Mouse (Mus musculus): ENCODE results near the gene Rora. TPM values are rescaled to one million over a fixed set of nuclear protein-coding genes. Genes with fewer than 3 reads are reported as not detected.

Rora gene
- total RNA-seq (2017), result 0.70 and 1.6 TPM in 2 replicates

DNA sequence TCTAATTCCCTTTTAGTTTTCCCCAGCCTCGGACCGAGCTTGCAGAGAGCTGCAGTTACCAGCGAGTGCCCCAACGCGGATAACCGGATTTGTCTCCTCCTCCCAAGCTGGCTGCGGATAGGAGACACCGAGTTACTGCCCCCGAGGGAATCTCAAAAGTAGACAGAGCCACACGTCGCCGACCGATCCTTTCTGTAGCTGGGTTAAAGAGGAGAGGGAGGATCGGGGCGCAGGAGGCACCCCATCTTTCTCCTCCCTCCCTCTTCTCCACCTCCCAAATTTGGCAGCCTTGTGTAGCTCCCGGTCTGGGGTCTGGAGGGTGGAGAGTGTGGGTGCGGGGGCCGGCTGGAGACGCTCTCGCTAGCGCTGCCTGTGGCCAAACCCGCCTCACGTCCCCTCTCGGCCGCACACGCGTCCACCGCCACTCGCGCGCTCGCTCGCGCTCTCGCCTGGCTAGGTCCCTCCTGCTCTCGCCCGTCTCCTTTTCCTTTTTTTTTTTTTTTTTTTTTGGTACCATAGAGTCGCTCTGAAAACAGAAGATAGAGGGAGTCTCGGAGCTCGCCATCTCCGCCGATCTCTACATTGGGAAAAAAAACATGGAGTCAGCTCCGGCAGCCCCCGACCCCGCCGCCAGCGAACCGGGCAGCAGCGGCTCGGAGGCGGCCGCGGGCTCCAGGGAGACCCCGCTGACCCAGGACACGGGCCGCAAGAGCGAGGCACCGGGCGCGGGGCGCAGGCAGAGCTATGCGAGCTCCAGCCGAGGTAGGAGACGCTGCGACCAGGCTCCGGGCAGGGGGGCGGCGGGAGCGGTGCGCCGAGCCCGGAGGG, at the start of gene Rora:
Rora (plus strand) TSS at position 576 of the 828 bp plus-strand sequence.
- ATAC-seq (ENCODE audit: extremely low read depth, insufficient number of reproducible peaks, low FRiP score, poor library complexity, severe bottlenecking), result no peak

DNA sequence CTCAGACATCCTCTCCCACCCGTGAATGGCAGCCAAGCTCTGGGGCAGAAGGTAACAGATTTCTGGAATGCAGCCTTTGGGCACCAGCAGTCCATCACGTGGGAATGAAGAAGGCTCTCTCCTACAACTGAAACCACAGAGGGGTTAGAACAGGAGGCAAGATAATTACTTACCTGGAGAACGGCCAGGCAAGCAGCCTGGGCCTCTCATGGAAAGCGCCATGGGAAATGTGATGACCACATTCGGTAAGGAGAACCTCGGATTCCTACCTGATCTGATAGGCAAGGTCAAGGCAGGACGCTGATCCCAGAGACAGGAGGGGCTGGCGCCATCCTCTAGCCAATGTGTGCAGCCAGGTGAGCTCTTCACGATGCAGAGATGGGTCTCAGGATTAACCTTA, 39.6 kb upstream of the Rora start:
- no peak for ATAC-seq (ENCODE audit: extremely low read depth, insufficient number of reproducible peaks, low FRiP score, poor library complexity, severe bottlenecking)

DNA sequence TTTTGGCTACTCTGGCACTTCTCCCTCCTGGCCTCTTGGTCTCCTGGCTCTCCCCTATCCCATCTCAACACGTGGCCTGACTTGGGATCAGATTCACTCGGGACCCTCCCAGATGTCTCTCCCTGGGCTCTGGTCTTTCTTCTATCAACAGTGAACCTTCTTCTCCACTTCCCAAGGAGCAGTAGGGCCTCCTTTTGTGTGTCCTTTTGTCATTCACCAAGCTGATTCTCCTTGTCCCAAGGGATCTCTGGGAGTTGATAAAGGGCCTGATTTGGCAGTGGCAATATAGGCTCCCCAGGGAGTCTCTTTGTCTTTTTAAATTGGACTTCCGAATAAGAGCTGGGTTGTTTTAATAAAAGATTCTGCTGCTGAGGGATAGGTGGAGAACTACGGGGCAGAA, 36.5 kb upstream of the Rora start:
- no peak for ATAC-seq (ENCODE audit: extremely low read depth, insufficient number of reproducible peaks, low FRiP score, poor library complexity, severe bottlenecking)

DNA sequence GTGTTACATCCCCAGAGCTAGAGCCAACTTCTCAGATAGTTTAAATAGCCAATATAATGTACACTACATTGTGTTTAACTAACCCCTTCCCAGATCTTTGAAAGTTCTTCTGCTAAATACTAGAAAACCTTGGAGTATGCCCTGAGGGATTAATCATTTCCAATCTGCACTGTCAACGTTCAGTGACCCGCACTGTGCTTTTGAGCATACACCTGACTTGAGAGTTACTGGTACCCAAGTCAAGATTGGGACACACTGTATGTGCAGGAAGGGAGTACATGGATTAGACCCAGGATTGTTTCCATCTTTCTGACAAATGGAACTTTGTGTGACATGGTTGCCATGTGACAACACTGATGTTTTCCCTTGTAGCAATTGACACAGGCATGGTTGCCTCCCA, 33.5 kb upstream of the Rora start:
- ATAC-seq (ENCODE audit: extremely low read depth, insufficient number of reproducible peaks, low FRiP score, poor library complexity, severe bottlenecking), result no peak

DNA sequence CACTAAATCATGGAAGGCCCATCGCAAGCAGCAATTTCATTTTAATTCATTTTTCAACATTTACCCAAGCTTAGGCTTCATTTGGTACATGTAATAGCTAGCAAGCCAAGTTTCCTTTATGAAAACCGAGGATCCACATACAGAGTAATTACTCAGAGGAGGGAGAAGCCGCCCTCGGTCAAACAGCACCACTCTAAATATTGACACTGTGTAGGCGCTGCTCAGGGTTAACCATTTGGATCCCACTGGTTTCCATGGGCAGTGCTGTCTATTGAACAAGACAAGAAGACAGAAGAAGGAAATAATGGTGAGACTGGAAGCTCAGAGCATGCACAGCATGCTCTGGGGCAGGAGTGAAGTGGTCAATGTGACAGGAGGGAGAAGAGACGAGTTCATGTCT, 33.1 kb upstream of the Rora start:
- no peak for ATAC-seq (ENCODE audit: extremely low read depth, insufficient number of reproducible peaks, low FRiP score, poor library complexity, severe bottlenecking)

DNA sequence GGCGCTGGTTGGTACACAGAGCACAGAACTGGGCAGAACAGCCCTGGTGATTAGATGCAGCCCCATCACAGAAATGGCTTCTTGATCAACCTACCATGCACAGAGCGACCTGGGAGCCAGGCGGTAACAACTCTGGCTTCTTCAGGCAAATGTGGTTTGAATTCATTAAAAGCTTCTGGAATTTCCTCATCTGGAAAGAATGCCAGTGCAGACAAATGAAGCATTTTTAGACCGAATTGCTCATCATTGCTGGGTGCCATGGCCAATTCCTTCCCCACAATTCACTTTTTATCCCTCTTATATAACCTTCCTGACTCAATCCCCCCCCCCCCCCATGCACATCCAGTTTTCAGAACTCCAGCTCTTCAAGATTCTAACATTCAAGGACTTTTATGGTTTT, 28.6 kb upstream of the Rora start:
- no peak for ATAC-seq (ENCODE audit: extremely low read depth, insufficient number of reproducible peaks, low FRiP score, poor library complexity, severe bottlenecking)

DNA sequence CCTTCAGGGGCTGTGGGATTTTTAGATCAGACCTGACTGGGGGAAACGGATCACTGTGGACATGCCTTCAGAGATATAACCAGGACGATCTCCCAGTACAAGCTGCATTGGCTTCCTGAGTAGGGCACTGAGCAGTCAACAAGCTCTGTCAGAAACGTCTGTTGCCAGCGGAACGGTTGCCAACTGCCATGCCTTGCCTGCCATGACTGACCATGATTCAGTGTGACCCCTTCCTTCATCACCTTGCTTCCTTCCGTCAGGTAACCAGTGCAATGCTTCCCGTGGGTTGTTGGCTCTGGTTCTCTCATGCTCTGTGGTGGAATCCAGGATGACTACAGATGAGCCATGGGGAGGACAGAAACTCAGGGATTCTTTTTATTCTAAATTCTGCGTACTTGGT, 16.3 kb upstream of the Rora start:
- ATAC-seq (ENCODE audit: extremely low read depth, insufficient number of reproducible peaks, low FRiP score, poor library complexity, severe bottlenecking), result no peak

DNA sequence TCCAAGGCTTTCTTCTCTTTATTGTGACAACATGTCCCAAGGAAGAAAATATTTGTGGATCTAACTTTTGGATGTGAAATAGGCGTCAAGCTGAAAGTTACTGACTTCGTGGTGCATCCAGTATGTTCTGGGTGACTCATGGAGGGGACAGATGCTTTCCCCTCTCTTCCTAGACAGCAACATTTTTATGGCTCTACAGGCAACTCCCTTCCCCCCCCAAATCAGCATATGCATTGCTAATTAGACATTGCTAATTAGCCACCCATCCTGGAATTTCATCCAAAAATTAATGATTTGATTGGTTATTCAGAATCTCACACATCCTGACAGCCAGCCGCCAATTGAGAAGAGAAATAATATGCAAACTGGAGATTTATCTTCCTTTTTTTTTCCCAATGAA, 12.5 kb upstream of the Rora start:
- no peak for ATAC-seq (ENCODE audit: extremely low read depth, insufficient number of reproducible peaks, low FRiP score, poor library complexity, severe bottlenecking)

DNA sequence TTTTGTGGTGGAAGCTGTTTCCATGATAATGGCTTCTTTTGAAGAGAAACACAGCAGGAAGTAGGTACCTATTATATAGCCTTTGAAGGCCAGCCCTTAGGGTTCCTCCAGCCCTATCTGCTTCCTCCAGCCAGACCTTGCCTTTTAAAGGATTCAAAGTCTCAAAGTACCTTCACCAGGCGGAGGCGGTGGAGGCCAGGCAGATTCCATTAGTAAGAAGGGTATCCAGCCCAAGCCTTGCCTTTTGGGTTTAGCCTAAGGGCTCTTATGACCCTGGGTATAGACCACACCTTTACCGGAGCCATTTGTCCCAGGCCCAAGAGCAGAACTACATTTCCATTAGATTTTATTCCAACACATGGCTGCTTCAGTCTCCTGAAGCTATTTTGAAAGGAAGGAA, 5.5 kb upstream of the Rora start:
- no peak for ATAC-seq (ENCODE audit: extremely low read depth, insufficient number of reproducible peaks, low FRiP score, poor library complexity, severe bottlenecking)

DNA sequence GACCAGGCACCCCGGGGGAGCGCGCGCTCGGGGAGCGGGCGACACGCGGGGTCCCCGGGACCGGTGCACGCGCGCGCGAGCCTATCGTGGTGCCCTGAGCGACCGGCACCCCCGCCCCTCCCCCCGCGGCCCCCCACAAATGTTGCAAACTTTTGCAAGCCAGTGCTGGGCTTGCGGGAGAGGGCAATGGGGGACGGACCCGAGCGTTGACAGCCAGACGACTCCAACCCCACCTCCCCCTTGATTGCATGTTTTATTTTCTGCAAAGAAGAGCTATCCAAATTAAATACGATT, 400 bp downstream of the Rora start:
- no peak for ATAC-seq (ENCODE audit: extremely low read depth, insufficient number of reproducible peaks, low FRiP score, poor library complexity, severe bottlenecking)

DNA sequence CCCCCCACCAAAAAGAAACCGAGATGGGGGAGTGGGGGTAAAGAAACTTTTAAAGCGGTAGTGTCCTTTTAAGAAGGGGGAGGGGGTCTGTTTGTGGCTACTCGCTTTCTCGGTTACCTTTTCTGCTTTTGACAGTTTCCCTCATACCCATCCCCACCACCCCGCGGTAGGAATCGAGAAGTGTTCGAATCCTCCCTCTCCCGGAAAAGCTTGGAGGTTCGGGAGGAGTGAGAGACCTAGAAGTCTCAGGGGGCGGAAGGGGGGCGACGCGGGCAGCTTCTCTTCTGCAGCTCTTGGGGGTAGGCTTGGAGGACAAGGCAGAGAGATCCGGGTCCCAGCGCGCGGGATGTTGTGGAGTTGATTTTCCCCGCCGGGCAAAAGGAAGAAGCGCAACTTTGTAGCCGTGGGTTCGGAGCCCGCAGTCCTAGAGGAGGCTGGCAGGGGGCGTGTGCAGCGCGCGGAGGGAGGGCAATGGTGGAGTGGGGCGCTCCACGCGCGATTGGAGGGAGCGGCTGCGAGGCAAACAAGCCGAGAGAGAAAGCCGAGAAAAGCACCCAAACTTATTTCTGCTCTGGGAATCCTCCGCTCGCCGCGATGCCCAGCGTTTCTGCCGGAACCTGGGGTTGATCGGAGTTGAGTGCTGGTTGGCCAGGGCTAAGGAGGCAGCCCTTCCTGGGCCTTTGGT, 889 bp downstream of the Rora start:
- ATAC-seq (ENCODE audit: extremely low read depth, insufficient number of reproducible peaks, low FRiP score, poor library complexity, severe bottlenecking), result no peak

DNA sequence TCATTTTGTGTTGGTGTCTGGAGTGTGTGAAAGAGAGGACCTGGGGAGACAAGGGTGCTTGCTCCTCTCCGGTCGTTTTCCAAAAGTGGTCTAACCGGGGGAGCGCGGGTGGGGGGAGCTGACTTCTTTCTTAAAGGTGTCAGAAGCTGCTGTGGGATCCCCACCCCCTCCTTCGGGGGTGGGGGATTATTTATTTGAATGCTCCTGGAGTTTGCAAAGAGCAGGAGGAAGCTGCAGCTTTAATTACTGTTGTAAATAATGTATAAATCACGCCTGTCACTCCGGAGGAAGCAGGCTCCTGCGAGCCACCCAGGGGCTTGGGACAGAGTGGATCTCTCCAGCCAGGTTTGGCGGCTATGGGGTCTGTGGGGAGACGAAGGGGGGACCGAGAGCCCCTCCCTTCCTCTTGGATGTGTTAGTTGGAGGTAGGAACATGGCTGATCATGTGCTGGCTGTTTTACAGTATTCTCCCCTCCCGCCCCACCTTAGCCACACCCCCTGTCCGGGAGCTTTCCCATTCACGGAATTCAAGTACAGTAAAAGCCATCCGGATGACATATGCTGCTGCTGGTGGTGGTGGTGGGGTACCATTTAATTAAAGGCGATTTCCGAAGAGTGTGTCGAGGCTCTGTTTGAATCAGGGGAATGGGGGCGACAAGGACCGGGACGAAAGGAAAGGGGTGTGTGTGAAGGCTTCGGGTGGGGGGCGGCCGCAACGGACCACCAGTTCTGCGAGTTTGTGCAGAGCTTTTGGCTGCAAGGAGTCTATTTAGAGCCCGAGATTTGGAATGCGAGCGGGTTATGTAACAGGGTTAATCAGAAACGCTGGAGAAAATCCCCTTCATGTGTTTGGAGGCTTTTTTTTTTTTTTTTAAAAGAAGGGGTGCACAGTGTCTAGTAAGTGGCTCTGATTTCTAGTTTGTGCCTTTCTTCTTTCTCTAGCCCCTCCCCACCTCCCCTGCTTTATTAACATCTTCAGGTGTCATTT, 1.7 kb downstream of the Rora start:
- ATAC-seq (ENCODE audit: extremely low read depth, insufficient number of reproducible peaks, low FRiP score, poor library complexity, severe bottlenecking), result no peak

DNA sequence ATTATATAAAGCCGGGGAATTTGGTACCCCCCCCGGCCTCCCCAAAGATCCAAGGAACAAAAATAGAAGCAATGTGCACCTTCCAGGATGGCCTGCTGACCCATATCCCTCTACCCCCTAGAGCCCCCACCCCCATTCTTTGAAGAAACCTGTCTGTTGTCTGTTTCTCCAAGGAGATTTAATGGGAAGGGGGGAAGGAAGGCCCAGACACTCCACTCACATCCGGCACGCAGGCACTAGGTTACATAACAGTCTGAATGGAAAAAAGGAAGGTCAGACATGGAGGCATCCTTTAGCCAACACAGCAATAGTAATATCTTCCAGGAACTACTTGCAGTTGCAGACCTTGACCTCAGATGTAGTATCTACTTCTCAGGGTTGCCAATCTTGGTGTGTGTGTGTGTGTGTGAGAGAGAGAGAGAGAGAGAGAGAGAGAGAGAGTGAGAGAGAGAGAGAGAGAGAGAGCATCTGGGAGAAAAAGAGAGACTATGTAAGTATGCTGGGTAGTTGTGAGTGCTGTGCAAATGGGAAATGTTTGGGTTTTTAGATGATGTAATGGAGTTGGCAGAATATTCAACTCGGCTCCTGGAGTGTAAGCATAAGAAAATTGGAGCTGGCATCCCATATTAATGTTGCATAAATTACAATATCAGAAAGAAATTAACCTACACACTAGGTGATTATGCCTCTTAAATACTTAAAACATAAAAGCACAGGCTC, 2.6 kb downstream of the Rora start:
- ATAC-seq (ENCODE audit: extremely low read depth, insufficient number of reproducible peaks, low FRiP score, poor library complexity, severe bottlenecking), result no peak

DNA sequence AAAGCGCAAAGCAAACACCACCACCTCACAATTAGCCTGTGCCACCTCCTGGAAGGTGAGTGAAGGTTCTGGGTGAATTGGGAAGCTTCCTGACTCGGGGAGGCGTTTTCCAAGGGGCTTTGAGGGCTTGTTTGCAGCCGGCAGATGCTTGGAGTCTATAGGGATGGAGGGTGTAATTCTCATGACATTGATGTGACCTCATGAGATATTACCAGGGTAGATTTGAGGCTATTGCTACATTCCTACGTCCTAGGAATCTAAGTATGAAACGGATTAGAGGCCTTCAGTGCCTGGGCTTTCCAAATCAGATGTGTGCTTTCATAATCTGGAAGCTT, 3.2 kb downstream of the Rora start:
- no peak for ATAC-seq (ENCODE audit: extremely low read depth, insufficient number of reproducible peaks, low FRiP score, poor library complexity, severe bottlenecking)

DNA sequence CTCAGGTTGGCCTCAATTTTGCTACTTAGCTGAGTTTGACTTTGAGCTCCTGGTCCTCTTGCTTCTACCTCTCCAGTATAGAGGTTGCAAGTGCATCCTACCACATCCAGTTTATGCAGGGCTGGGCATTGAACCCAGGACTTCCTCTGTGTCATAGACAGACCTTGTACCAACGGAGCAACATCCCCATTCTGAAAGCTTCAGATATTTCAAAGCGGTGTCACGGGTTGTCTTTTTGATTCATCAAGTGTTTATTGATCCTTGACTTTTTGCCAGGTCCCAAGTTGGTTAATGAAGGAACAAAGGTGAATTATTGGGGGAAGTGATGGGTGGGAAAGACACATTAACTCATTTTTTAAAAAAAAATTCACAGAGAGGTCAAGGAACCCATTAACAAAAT, 17.1 kb downstream of the Rora start:
- no peak for ATAC-seq (ENCODE audit: extremely low read depth, insufficient number of reproducible peaks, low FRiP score, poor library complexity, severe bottlenecking)

DNA sequence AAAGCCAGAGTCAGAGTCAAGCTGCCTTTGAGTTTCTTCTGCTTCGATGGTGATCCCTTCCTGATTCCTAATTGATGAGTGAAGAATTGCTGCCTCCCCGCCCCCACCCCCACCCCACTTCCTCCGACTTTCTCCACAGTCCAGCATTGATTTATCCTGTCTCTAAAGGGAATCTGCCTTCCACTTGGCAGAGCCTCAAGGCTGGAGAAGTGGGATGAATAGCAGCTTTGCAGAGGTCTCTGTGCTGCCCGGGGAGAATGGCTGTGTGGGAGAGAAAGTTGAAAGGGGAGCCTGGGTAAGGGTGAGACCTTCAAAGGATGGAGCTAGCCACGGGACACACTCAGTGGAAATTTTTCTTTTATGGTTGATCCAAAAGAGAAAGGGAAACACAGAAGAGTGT, 18.9 kb downstream of the Rora start:
- ATAC-seq (ENCODE audit: extremely low read depth, insufficient number of reproducible peaks, low FRiP score, poor library complexity, severe bottlenecking), result no peak

DNA sequence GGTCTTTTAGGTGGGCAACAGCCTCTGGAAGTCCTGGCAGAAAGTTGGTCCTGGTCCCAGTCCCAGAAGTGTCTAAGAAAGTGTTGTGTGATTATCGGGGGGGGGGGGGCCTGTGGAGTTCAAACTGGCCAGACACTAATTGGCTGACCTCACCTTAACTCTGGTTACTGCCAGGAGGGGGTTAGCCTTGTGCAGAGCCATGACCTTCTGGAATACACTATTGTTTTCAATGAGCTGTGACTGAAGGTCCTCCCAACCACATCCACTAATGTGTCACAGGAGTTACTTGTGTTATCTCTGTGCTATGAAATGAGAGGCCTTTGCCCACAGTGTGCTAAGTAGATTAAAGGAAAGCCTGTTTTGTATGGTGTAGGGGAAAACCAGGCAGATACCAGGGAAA, 19.6 kb downstream of the Rora start:
- no peak for ATAC-seq (ENCODE audit: extremely low read depth, insufficient number of reproducible peaks, low FRiP score, poor library complexity, severe bottlenecking)

DNA sequence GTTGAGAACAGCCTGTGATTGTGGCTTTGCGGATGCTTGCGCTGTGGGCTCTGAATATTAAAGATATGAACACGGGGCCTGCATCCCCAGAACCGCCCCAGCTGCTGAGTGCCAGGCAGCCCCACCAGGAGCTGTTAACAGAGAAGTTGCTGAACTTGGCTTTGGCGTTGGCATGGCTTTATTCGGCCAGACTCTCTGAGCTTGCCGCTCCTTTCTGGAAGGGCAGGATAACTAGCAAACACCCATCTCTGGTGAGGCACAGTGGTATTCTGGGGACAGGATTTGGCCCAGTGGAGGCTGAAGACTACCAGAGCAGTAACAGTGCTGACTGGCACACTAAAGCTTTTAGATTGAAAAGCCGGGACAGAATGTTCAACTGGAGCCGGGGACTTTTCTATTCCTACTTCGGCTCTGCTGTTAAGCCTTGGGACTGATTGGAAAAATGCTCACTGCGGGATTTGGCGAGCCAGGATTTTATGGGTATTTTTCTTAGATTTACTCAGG, 26.3 kb downstream of the Rora start:
- no peak for ATAC-seq (ENCODE audit: extremely low read depth, insufficient number of reproducible peaks, low FRiP score, poor library complexity, severe bottlenecking)

DNA sequence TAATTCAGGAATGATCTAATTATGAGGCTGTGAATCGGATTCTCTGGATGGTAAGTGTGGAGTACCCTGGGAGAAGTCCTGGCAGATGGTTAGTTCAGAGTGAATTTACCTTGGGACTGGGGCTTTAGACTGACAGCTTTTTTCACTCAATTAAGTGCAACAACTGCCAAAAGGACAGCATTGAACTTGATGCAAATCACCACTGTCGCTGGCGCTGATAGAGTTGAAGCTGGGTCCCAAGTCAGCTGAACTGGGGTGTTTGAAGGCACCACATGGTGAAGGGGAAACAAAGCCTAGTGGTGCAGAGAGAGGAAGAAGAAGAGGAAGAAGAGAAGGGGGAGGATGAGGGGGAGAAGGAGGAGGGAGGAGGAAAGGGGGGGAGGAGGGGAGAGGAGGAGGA, 30.4 kb downstream of the Rora start:
- ATAC-seq (ENCODE audit: extremely low read depth, insufficient number of reproducible peaks, low FRiP score, poor library complexity, severe bottlenecking), result no peak
